Mouse (Mus musculus): Measurements from ENCODE around the gene Gm9803. TPM values are rescaled to one million over a fixed set of nuclear protein-coding genes. Genes with fewer than 3 reads are reported as not detected.
A peak's percentile ranks its signal among the peaks of the same experiment; 100 is the strongest.

Gm9803 gene
- polyA plus RNA-seq, 1 experiment from 2014 or later: 11.6 TPM

GRCm38 (mm10) chr10:43502599-43502998 lies 21.3 kb upstream of the Gm9803 start:
- WGBS: 88% methylated on average over 4 of the region's 4 CpGs
- Histone ChIP-seq H3K4me1 (ENCODE audit: control insufficient read depth, insufficient read depth, low read length) (no peaks in the 10 kb centered on the region), H3K27me3 (ENCODE audit: control insufficient read depth, insufficient read depth, low read length) (no peaks in the 10 kb centered on the region), H3K9me3 (ENCODE audit: control insufficient read depth, low read length) (no peaks in the 10 kb centered on the region), H3K4me2 (ENCODE audit: low read length) (no peak overlapping the region), H3K27ac (replicated peaks; ENCODE audit: low read depth, low read length) (no peak overlapping the region), H3K4me3 (replicated peaks; ENCODE audit: low read depth, low read length) (no peak overlapping the region), H3K9ac (replicated peaks; ENCODE audit: low read length) (no peak overlapping the region), H3K36me3 (ENCODE audit: control insufficient read depth, insufficient read depth, low read length) (peaks cover 46% of the 10 kb centered on the region)
- ATAC-seq (ENCODE audit: low FRiP score, low TSS enrichment) (no peak), DNase-seq (no peak)

- peaks cover 39% of the 10 kb centered on the region for H3K36me3 ChIP-seq (ENCODE audit: control insufficient read depth, insufficient read depth, low read length)
- DNase-seq (no peak), ATAC-seq (ENCODE audit: low FRiP score, low TSS enrichment) (no peak)
- H3K4me1 ChIP-seq (ENCODE audit: control insufficient read depth, insufficient read depth, low read length): no peaks in the 10 kb centered on the region
- no peaks in the 10 kb centered on the region for H3K9me3 ChIP-seq (ENCODE audit: control insufficient read depth, low read length)
- H3K27ac ChIP-seq (replicated peaks; ENCODE audit: low read depth, low read length): no peak overlapping the region
- H3K4me3 ChIP-seq (replicated peaks; ENCODE audit: low read depth, low read length): no peak overlapping the region
- no peak overlapping the region for H3K9ac ChIP-seq (replicated peaks; ENCODE audit: low read length)
- WGBS: 76% methylated on average over 1 of the region's 1 CpGs
- no peaks in the 10 kb centered on the region for H3K27me3 ChIP-seq (ENCODE audit: control insufficient read depth, insufficient read depth, low read length)
- H3K4me2 ChIP-seq (ENCODE audit: low read length): no peak overlapping the region
Observed at GRCm38 (mm10) chr10:43504291-43504690, 19.6 kb upstream of the Gm9803 start.

- Histone ChIP-seq H3K4me1 (ENCODE audit: control insufficient read depth, insufficient read depth, low read length) (no peaks in the 10 kb centered on the region), H3K36me3 (ENCODE audit: control insufficient read depth, insufficient read depth, low read length) (peaks cover 53% of the 10 kb centered on the region), H3K27me3 (ENCODE audit: control insufficient read depth, insufficient read depth, low read length) (no peaks in the 10 kb centered on the region), H3K4me3 (replicated peaks; ENCODE audit: low read depth, low read length) (no peak overlapping the region), H3K27ac (replicated peaks; ENCODE audit: low read depth, low read length) (no peak overlapping the region), H3K9ac (replicated peaks; ENCODE audit: low read length) (no peak overlapping the region), H3K9me3 (ENCODE audit: control insufficient read depth, low read length) (no peaks in the 10 kb centered on the region), H3K4me2 (ENCODE audit: low read length) (no peak overlapping the region)
- ATAC-seq (ENCODE audit: low FRiP score, low TSS enrichment) (no peak), DNase-seq (no peak)
- 74% methylated on average over 4 of the region's 4 CpGs for WGBS
Observed at GRCm38 (mm10) chr10:43507051-43507450, 16.8 kb upstream of the Gm9803 start.

GRCm38 (mm10) chr10:43509228-43509627 lies 14.7 kb upstream of the Gm9803 start:
- 98% methylated on average over 7 of the region's 7 CpGs for WGBS

GRCm38 (mm10) chr10:43512976-43513375 lies 10.9 kb upstream of the Gm9803 start:
- H3K27ac ChIP-seq (replicated peaks; ENCODE audit: low read depth, low read length): no peak overlapping the region
- H3K9ac ChIP-seq (replicated peaks; ENCODE audit: low read length): no peak overlapping the region
- H3K27me3 ChIP-seq (ENCODE audit: control insufficient read depth, insufficient read depth, low read length): no peaks in the 10 kb centered on the region
- H3K4me1 ChIP-seq (ENCODE audit: control insufficient read depth, insufficient read depth, low read length): no peaks in the 10 kb centered on the region
- H3K36me3 ChIP-seq (ENCODE audit: control insufficient read depth, insufficient read depth, low read length): peaks cover 47% of the 10 kb centered on the region
- ATAC-seq (ENCODE audit: low FRiP score, low TSS enrichment): no peak
- no peak overlapping the region for H3K4me3 ChIP-seq (replicated peaks; ENCODE audit: low read depth, low read length)
- DNase-seq: no peak
- no peak overlapping the region for H3K4me2 ChIP-seq (ENCODE audit: low read length)
- WGBS: 95% methylated on average over 10 of the region's 10 CpGs
- H3K9me3 ChIP-seq (ENCODE audit: control insufficient read depth, low read length): no peaks in the 10 kb centered on the region

More at GRCm38 (mm10) chr10:43509228-43509627, 14.7 kb upstream of the Gm9803 start:
- H3K4me3 ChIP-seq (replicated peaks; ENCODE audit: low read depth, low read length): no peak overlapping the region
- peaks cover 62% of the 10 kb centered on the region for H3K36me3 ChIP-seq (ENCODE audit: control insufficient read depth, insufficient read depth, low read length)
- no peak for ATAC-seq (ENCODE audit: low FRiP score, low TSS enrichment)
- no peak overlapping the region for H3K27ac ChIP-seq (replicated peaks; ENCODE audit: low read depth, low read length)
- H3K9ac ChIP-seq (replicated peaks; ENCODE audit: low read length): no peak overlapping the region
- no peaks in the 10 kb centered on the region for H3K27me3 ChIP-seq (ENCODE audit: control insufficient read depth, insufficient read depth, low read length)
- H3K9me3 ChIP-seq (ENCODE audit: control insufficient read depth, low read length): no peaks in the 10 kb centered on the region
- no peak overlapping the region for H3K4me2 ChIP-seq (ENCODE audit: low read length)
- H3K4me1 ChIP-seq (ENCODE audit: control insufficient read depth, insufficient read depth, low read length): no peaks in the 10 kb centered on the region
- no peak for DNase-seq

GRCm38 (mm10) chr10:43516992-43517660 lies 6.8 kb upstream of the Gm9803 start:
- ATAC-seq (ENCODE audit: low FRiP score, low TSS enrichment): no peak
- 78% methylated on average over 6 of the region's 6 CpGs for WGBS

GRCm38 (mm10) chr10:43517836-43518235 lies 6.0 kb upstream of the Gm9803 start:
- no peak overlapping the region for H3K4me3 ChIP-seq (replicated peaks; ENCODE audit: low read depth, low read length)
- H3K4me2 ChIP-seq (ENCODE audit: low read length): no peak overlapping the region
- DNase-seq: peak; percentile 14
- no peaks in the 10 kb centered on the region for H3K27me3 ChIP-seq (ENCODE audit: control insufficient read depth, insufficient read depth, low read length)
- H3K4me1 ChIP-seq (ENCODE audit: control insufficient read depth, insufficient read depth, low read length): no peaks in the 10 kb centered on the region
- H3K27ac ChIP-seq (replicated peaks; ENCODE audit: low read depth, low read length): no peak overlapping the region
- H3K9me3 ChIP-seq (ENCODE audit: control insufficient read depth, low read length): no peaks in the 10 kb centered on the region
- peaks cover 13% of the 10 kb centered on the region for H3K36me3 ChIP-seq (ENCODE audit: control insufficient read depth, insufficient read depth, low read length)
- WGBS: 59% methylated on average over 4 of the region's 4 CpGs
- H3K9ac ChIP-seq (replicated peaks; ENCODE audit: low read length): no peak overlapping the region
- ATAC-seq (ENCODE audit: low FRiP score, low TSS enrichment): no peak

More at GRCm38 (mm10) chr10:43516992-43517660, 6.8 kb upstream of the Gm9803 start:
- H3K9me3 ChIP-seq (ENCODE audit: control insufficient read depth, low read length): no peaks in the 10 kb centered on the region
- no peak overlapping the region for H3K4me2 ChIP-seq (ENCODE audit: low read length)
- no peak overlapping the region for H3K4me3 ChIP-seq (replicated peaks; ENCODE audit: low read depth, low read length)
- H3K27ac ChIP-seq (replicated peaks; ENCODE audit: low read depth, low read length): no peak overlapping the region
- no peaks in the 10 kb centered on the region for H3K27me3 ChIP-seq (ENCODE audit: control insufficient read depth, insufficient read depth, low read length)
- no peaks in the 10 kb centered on the region for H3K4me1 ChIP-seq (ENCODE audit: control insufficient read depth, insufficient read depth, low read length)
- no peak overlapping the region for H3K9ac ChIP-seq (replicated peaks; ENCODE audit: low read length)
- no peak for DNase-seq
- peaks cover 17% of the 10 kb centered on the region for H3K36me3 ChIP-seq (ENCODE audit: control insufficient read depth, insufficient read depth, low read length)

GRCm38 (mm10) chr10:43518368-43518767 lies 5.5 kb upstream of the Gm9803 start:
- H3K36me3 ChIP-seq (ENCODE audit: control insufficient read depth, insufficient read depth, low read length): peaks cover 7% of the 10 kb centered on the region; the same call in 1 of the 2 replicates
- WGBS: 86% methylated on average over 12 of the region's 13 CpGs

GRCm38 (mm10) chr10:43519977-43520376 lies 3.9 kb upstream of the Gm9803 start:
- H3K4me3 ChIP-seq (replicated peaks; ENCODE audit: low read depth, low read length): no peak overlapping the region
- WGBS: 99% methylated on average over 2 of the region's 2 CpGs
- H3K9ac ChIP-seq (replicated peaks; ENCODE audit: low read length): no peak overlapping the region
- peaks cover 7% of the 10 kb centered on the region for H3K36me3 ChIP-seq (ENCODE audit: control insufficient read depth, insufficient read depth, low read length)
- H3K9me3 ChIP-seq (ENCODE audit: control insufficient read depth, low read length): no peaks in the 10 kb centered on the region
- no peak for ATAC-seq (ENCODE audit: low FRiP score, low TSS enrichment)
- H3K4me2 ChIP-seq (ENCODE audit: low read length): no peak overlapping the region
- no peaks in the 10 kb centered on the region for H3K27me3 ChIP-seq (ENCODE audit: control insufficient read depth, insufficient read depth, low read length)
- no peak overlapping the region for H3K27ac ChIP-seq (replicated peaks; ENCODE audit: low read depth, low read length)
- DNase-seq: no peak
- no peaks in the 10 kb centered on the region for H3K4me1 ChIP-seq (ENCODE audit: control insufficient read depth, insufficient read depth, low read length)

More at GRCm38 (mm10) chr10:43518368-43518767, 5.5 kb upstream of the Gm9803 start:
- Histone ChIP-seq H3K27me3 (ENCODE audit: control insufficient read depth, insufficient read depth, low read length) (no peaks in the 10 kb centered on the region), H3K27ac (replicated peaks; ENCODE audit: low read depth, low read length) (no peak overlapping the region), H3K4me3 (replicated peaks; ENCODE audit: low read depth, low read length) (no peak overlapping the region), H3K4me1 (ENCODE audit: control insufficient read depth, insufficient read depth, low read length) (no peaks in the 10 kb centered on the region), H3K9me3 (ENCODE audit: control insufficient read depth, low read length) (no peaks in the 10 kb centered on the region), H3K9ac (replicated peaks; ENCODE audit: low read length) (no peak overlapping the region), H3K4me2 (ENCODE audit: low read length) (no peak overlapping the region)
- no peak for DNase-seq
- ATAC-seq (ENCODE audit: low FRiP score, low TSS enrichment): no peak

Measured in midbrain, embryonic 14.5 days (tissue).